1 mouse cellular context compared by ENCODE assay signal in the genomic region with DNA sequence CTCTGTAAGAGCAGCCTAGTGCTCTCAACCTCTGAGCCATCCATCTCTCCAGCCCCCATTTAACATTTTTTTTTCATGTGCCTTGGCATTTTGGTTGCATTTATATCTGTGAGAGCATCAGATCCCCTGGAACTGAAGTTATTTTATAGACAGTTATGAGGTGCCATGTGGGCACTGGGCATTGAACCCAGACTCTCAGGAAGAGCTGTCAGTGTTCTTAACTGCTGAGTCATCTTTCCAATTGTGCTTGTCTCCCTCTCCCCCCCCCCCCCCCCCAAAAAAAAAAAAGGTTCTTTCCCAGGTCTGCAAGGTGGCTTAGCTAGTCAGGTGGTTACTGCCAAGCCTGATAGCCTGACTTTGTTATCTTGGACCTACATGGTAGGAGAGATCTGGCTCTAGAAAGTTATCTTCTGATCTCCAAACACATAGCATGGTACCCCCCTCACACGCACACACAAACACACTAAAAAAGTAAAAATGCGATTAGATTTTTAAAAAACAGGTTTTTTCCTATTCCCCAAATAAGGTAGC.
A peak's percentile ranks its signal among the peaks of the same experiment; 100 is the strongest.
TF ChIP-seq lines count a peak whose summit lies in the region.

No protein-coding gene starts in this region.

TF ChIP-seq in CH12.LX, 34 proteins besides CTCF, POLR2A, EP300 and RAD21:
- TF ChIP-seq ZKSCAN1 (IDR thresholded peaks at IDR 0.05; ENCODE audit: borderline replicate concordance, low read depth, low read length) (no peak), MAFK (IDR thresholded peaks at IDR 0.05; ENCODE audit: insufficient replicate concordance, low read length) (peak; percentile 40; the same call in 1 of the 2 replicates)
